Mouse (Mus musculus): ENCODE data around the gene Lgals3bp.

GRCm38 (mm10) chr11:118360907-118361341, 41.0 kb downstream of the Lgals3bp start:
- TF ChIP-seq CTCF (IDR thresholded peaks at IDR 0.05; ENCODE audit: low read depth, low read length), result no peak
- no peak for TF ChIP-seq POLR2A (IDR thresholded peaks at IDR 0.05; ENCODE audit: insufficient read depth, low read length)

All from ES-Bruce4 (cell line).